Mouse (Mus musculus) mature B cell (primary cell): ENCODE measurements around the gene Cdc6.

ENCODE experiments used
- in situ Hi-C: fragments of 300-500 bp; cut with MboI; formaldehyde crosslinking; loops from 2 replicates; pipeline ENCODE4 v1.14.3; 2019

Gene Cdc6

DNA sequence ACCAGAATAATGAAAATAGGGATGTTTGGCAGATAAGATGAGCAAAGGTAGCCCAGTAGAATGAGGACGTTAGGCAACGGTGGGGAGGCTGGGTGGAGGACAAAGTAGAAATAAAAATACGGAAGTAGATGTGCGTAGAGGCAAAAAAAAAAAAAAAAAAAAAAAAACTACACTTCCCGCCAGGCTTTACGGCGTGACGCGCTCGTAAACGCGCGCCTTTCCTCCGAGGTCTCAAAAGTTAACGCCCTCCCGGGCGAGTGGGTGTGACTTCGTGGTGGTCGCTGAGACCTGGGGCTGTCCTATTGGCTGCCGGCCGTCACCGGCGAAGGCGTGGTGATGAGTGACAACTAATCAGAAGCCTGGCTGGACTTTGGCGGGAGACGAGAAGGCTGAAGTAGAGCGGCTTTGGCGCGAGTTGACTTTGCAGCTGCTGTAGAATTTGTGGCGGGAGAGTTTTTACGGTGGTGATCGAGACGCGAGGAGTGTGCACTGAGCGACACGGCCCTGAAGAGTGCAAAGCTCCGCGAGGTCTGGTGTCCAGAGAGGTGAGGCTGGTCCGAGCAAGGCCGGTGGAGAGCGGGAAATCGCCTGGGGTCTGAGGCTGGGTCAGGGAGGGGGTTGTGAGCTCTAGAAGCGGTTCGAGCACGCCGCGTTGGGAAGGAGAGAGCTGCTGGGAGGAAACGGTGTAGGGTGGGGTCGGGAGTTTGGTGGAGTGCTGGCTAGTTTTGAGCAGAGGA is at the start of gene Cdc6:
TSS of gene Cdc6 (plus strand) at position 365 of the 737 bp plus-strand sequence.
- in situ Hi-C loops: no loop called here

DNA sequence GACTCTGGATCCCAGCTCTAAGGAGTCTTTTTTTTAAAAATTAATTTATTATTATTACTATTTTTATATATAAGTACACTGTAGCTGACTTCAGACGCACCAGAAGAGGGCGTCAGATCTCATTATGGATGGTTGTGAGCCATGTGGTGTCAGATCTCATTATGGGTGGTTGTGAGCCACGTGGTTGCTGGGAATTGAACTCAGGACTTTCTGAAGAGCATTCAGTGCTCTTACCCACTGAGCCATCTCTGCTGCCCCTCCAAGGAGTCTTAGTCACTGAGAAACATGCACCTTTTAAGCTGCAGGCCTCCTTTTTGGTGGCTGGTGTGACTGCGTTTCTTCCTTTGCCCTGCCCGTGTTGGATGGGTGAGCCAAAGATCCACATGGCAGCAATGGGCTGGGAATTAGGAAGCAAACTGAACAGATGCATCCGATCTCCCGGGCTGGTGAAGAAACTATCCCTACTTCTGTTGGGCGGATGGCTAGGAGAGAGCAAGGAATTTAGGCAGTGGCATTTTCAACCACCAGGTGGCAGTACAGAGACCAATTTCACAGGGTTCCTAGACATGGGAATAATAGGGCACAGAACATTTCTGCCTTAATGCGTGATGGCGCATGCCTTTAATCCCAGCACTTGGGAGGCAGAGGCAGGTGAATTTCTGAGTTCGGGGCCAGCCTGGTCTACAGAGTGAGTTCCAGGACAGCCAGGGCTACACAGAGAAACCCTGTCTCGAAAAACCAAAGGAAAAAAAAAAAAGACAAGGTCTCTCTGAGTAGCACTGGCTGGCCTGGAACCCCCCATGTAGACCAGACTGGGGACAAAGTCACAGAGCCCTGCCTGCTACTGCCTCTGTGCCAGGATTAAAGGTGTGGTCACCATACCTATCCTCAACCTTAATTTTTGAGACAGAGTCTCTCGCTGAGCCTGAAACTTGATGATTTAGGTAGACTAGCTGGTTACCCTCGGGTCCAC is 48.6 kb upstream of the Cdc6 start:
- in situ Hi-C loops: no loop called here

GRCm38 (mm10) chr11:98863028-98863750 is 44.4 kb upstream of the Cdc6 start, which contains the start of gene Wipf2:
Gene Wipf2, plus strand, starts transcription at chr11:98863638.
- in situ Hi-C loops: loop anchor here (5.0 kb wide), 1 partner anchor 49 kb away; no protein-coding TSS in a partner anchor

- in situ Hi-C loops: loop anchor here (5.0 kb wide), 1 partner anchor 48 kb away; no protein-coding TSS in a partner anchor
Measured at GRCm38 (mm10) chr11:98863751-98864429, 43.7 kb upstream of the Cdc6 start.

DNA sequence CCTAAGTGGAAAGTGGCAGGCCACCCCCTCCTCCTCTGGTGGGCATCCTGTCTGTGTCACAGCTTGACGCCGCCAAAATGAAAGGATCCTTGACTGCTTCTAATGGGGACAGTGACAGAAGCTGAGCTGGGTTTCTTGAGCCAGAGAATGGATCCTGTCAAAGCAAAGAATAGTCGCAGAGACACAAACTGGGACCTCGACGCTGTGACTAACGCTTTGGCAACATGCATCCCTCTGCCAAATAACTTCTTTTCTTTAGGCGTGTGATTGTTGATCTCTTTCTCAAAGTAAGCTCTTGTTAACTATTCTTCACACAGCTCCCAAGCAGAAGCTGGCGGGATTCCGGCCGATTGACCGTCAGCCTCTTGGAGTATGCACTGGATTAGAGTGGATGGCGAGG is 40.3 kb upstream of the Cdc6 start:
- in situ Hi-C loops: no loop called here

DNA sequence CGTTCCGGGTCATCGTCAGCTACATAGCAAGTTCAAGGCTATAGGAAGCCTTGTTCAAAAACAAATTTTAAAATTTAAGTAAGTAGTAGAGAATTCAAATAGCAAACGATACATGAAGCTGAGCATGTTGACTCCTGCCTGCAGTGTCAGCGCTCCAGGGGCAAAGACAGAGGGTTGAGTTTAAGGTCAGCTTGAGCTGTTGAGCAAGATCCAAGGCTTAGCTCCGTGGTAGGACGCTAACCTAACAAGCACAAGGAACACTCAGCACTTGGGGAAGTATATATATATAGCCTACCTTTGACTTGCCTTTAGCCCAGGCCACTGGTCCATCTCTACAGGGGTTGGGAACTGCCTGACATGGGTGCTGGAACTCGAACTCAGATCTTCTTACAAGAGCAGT is 37.7 kb upstream of the Cdc6 start:
- in situ Hi-C loops: no loop called here

GRCm38 (mm10) chr11:98870791-98871190 is 36.8 kb upstream of the Cdc6 start:
- in situ Hi-C loops: no loop called here

DNA sequence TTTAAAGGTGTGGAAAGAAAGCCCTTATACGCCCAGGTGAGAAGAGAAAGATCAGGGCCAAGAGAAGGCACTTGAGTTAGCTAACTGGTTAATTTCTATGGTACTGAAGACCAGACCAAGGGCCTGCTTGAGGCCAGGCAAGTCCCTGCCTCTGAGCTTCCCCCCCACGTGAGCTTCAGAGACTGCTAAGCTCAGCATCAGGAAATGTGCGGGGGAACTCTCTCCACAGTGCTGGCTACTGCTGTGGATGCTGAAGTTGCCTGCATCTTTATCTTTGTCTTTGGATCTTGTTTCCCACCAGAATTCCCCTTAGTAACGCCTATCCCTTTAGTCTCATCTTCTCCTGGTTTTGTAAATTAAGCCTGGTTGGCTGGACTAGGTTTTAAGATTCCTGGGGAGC is 36.2 kb upstream of the Cdc6 start:
- in situ Hi-C loops: no loop called here

DNA sequence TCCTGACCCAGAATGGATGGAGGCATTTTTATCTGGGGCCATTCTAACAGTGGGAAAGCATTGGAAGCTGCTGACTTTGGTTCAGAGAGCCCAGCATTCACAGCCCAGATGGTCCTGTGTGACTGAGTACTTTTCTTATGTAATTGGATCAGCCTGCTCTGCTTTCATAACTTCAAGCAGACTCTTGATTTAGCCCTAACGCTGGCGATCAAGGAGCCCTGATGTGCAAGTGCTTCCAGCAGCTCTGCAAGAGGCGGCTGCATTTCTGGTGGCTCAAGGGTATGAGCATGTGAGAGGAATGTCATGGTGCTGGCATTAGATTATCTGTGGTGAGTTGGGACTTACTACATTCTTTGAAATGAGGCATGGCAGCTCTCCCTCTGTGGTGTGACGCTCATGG is 35.6 kb upstream of the Cdc6 start:
- in situ Hi-C loops: no loop called here

- in situ Hi-C loops: no loop called here
Measured at GRCm38 (mm10) chr11:98873900-98874299, 33.7 kb upstream of the Cdc6 start.

DNA sequence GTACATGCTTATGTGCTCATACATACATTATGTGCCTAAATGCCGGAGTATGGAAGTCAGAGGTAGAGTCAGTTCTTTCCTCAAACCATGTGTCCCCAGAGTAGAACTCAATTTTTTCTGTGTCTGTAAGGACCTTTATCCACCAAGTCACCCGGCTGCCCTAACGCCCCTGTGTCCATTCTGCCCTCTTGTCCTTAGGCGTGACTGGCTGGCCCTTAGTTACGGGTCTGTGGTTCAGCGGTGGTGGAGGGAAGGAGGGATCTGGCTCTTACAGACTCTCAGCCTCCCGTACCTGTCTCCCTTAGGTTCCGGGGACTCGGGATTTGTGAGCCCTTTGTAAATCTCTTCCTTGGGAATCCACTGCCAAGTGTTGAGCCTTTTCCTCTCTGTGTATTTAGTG is 30.6 kb upstream of the Cdc6 start:
- in situ Hi-C loops: no loop called here

- in situ Hi-C loops: no loop called here
Measured at GRCm38 (mm10) chr11:98887703-98888102, 19.9 kb upstream of the Cdc6 start.

DNA sequence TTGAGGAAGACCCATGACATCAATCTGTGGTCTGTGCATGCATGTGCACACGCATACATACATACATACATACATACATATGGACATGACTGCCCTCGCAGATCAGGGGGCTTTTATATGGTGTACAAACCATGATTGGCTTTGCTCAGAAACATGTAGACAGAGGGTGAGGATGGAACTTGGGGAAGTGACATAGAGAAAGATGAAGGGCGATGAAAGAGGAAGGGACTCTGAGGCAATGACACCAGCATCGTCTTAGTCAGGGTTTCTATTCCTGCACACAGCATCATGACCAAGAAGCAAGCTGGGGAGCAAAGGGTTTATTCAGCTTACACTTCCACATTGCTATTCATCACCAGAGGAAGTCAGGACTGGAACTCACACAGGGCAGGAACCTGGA is 18.5 kb upstream of the Cdc6 start:
- in situ Hi-C loops: no loop called here

- in situ Hi-C loops: no loop called here
Measured at GRCm38 (mm10) chr11:98889977-98890376, 17.6 kb upstream of the Cdc6 start.

GRCm38 (mm10) chr11:98892426-98892825 is 15.2 kb upstream of the Cdc6 start:
- in situ Hi-C loops: no loop called here

GRCm38 (mm10) chr11:98900529-98901125 is 7.0 kb upstream of the Cdc6 start:
- in situ Hi-C loops: no loop called here

DNA sequence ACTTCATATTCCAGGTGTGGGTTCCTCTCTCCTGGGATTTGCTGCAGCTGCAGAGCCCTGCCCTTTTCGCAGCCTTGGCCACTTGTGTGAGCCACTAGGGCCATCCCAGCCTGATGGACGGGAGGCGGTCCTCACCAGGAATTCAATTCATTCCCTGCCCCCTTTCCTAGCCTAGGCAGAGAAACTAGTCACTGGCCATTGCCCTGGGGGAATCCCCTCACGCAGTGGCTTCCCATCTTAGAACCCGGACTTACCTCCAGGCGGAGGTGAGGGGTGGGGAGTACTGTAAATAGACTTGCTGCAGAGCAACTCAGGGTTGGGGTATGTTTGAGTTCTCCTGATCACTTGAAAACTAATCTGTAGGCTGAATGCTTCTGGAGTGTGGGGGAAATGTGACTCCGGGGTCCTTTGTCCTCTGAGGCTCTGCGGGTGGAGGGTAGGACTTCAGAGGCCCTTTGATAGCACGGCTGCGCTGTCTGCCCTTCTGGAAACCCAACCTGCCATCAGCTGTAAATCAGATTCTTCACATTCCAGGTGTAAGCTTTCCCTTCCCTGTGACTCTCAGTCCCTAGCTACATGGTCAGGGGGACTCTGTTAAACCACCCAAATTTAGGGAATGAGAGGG is 4.9 kb upstream of the Cdc6 start:
- in situ Hi-C loops: no loop called here

- in situ Hi-C loops: no loop called here
Measured at GRCm38 (mm10) chr11:98904577-98904976, 3.0 kb upstream of the Cdc6 start.

- in situ Hi-C loops: no loop called here
Measured at GRCm38 (mm10) chr11:98905033-98905432, 2.6 kb upstream of the Cdc6 start.

DNA sequence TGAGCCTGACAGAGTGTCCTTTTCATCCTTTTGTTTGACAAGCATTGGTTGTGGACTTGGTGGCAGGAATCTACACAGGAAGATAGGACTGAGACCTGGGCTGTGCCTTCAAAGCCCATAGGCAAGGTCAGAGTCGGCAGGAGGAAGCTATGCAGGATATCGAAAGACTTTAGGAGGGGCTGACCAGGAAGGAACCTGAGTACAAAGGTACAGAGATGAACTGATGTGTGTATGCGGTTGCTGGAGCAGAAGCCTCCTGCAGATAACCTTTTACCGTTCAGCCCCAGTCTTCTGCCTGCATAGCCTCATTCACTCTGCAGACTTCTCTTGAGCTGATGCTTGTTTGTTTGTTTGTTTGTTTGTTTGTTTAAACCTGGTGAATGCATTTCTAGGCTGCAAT is 2.0 kb upstream of the Cdc6 start:
- in situ Hi-C loops: no loop called here

DNA sequence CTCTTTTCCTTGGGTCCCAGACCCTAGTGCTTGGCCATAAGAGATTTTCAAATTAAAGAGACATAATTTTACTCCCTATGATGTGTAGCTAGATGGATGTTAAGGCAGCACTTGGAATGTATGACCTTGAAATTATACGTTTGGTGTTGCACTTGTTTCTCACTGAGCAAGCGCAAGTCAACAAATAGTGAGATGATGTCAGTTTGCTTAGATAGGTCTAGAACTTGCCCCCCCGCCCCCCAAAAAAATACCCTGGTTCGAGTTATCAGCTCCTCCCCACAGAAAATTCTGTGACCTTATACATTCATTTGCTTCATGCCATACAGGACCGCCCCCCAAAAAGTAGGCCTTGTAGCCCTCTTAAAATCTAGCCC is 551 bp upstream of the Cdc6 start:
- in situ Hi-C loops: no loop called here
